Mouse (Mus musculus): Measurements from ENCODE around the gene Usp10. TPM values are rescaled to one million over a fixed set of nuclear protein-coding genes. Genes with fewer than 3 reads are reported as not detected.
A peak's percentile ranks its signal among the peaks of the same experiment; 100 is the strongest.

Usp10 gene
- total RNA-seq (2014; rRNA removed) (68.1 and 77.3 TPM in 2 replicates), polyA plus RNA-seq (2015; fragmentation: Nextera tagmentation; extraction: Ambion mirVana) (89.6 and 106 TPM in 2 replicates)

GRCm38 (mm10) chr8:119909944-119910546, at the start of gene Usp10:
Gene Usp10 (plus strand): TSS chr8:119910360.
- Histone ChIP-seq H3K27ac (ENCODE audit: low read depth, low read length) (peak within 1 kb of the TSS; percentile 95), H3K36me3 (ENCODE audit: insufficient read depth) (no peaks in the 10 kb centered on the region), H3K4me2 (ENCODE audit: low read depth) (peak within 1 kb of the TSS; percentile 81), H3K9me3 (ENCODE audit: low read length) (no peaks in the 10 kb centered on the region), H3K27me3 (ENCODE audit: insufficient read depth, low read length) (no peaks in the 10 kb centered on the region), H3K9ac (peak within 1 kb of the TSS; percentile 72), H3K4me1 (ENCODE audit: insufficient read depth) (peaks cover 26% of the 10 kb centered on the region), H3K4me3 (ENCODE audit: low read depth, low read length) (peak within 1 kb of the TSS; percentile 65)
- ATAC-seq (peak; percentile 30), DNase-seq (no peak)
- no peak for TF ChIP-seq CTCF (IDR thresholded peaks at IDR 0.05; ENCODE audit: low read depth)
- WGBS = 28% methylated on average over 13 of the region's 13 CpGs

GRCm38 (mm10) chr8:119861706-119862389, 48.3 kb upstream of the Usp10 start, which contains the start of gene Klhl36:
Gene Klhl36 (plus strand): TSS chr8:119862266.
- Histone ChIP-seq H3K9ac (peak within 1 kb of the TSS; percentile 83), H3K4me2 (ENCODE audit: low read depth) (peak within 1 kb of the TSS; percentile 87), H3K27me3 (ENCODE audit: insufficient read depth, low read length) (no peaks in the 10 kb centered on the region; the same call in 1 of the 2 replicates), H3K9me3 (ENCODE audit: low read length) (no peaks in the 10 kb centered on the region), H3K36me3 (ENCODE audit: insufficient read depth) (0 out of 2 replicates have a peak, but pooled peaks cover 3% of the 10 kb centered on the region), H3K4me3 (ENCODE audit: low read depth, low read length) (peak within 1 kb of the TSS; percentile 76), H3K27ac (ENCODE audit: low read depth, low read length) (peak within 1 kb of the TSS; percentile 64; the same call in 1 of the 2 replicates), H3K4me1 (ENCODE audit: insufficient read depth) (no peaks in the 10 kb centered on the region)
- no peak for TF ChIP-seq CTCF (IDR thresholded peaks at IDR 0.05; ENCODE audit: low read depth)
- DNase-seq (peak; percentile 92), ATAC-seq (peak; percentile 98)
- under 1% methylated on average over 34 of the region's 35 CpGs for WGBS

GRCm38 (mm10) chr8:119862390-119862734, 47.8 kb upstream of the Usp10 start:
- DNase-seq = no peak
- Histone ChIP-seq H3K9ac (peak overlapping the region; percentile 83), H3K27me3 (ENCODE audit: insufficient read depth, low read length) (no peaks in the 10 kb centered on the region), H3K27ac (ENCODE audit: low read depth, low read length) (peak overlapping the region; percentile 64; the same call in 1 of the 2 replicates), H3K9me3 (ENCODE audit: low read length) (no peaks in the 10 kb centered on the region), H3K4me1 (ENCODE audit: insufficient read depth) (no peaks in the 10 kb centered on the region), H3K36me3 (ENCODE audit: insufficient read depth) (0 out of 2 replicates have a peak, but pooled peaks cover 3% of the 10 kb centered on the region), H3K4me3 (ENCODE audit: low read depth, low read length) (peak overlapping the region; percentile 76), H3K4me2 (ENCODE audit: low read depth) (peak overlapping the region; percentile 87)
- TF ChIP-seq CTCF (IDR thresholded peaks at IDR 0.05; ENCODE audit: low read depth) = no peak
- WGBS = 1% methylated on average over 18 of the region's 19 CpGs
- no peak for ATAC-seq

- H3K4me3 ChIP-seq (ENCODE audit: low read depth, low read length) = peak overlapping the region; percentile 76
- DNase-seq = no peak
- H3K9ac ChIP-seq = peak overlapping the region; percentile 83
- no peaks in the 10 kb centered on the region for H3K9me3 ChIP-seq (ENCODE audit: low read length)
- WGBS = 11% methylated on average over 6 of the region's 6 CpGs
- ATAC-seq = peak; percentile 26
- H3K27me3 ChIP-seq (ENCODE audit: insufficient read depth, low read length) = no peaks in the 10 kb centered on the region
- 0 out of 2 replicates have a peak, but pooled peaks cover 3% of the 10 kb centered on the region for H3K36me3 ChIP-seq (ENCODE audit: insufficient read depth)
- no peak for TF ChIP-seq CTCF (IDR thresholded peaks at IDR 0.05; ENCODE audit: low read depth)
- no peaks in the 10 kb centered on the region for H3K4me1 ChIP-seq (ENCODE audit: insufficient read depth)
- H3K4me2 ChIP-seq (ENCODE audit: low read depth) = peak overlapping the region; percentile 87
- H3K27ac ChIP-seq (ENCODE audit: low read depth, low read length) = no peak overlapping the region
These were observed 47.4 kb upstream of the Usp10 start for GRCm38 (mm10) chr8:119862749-119863148.

- WGBS = 88% methylated on average over 20 of the region's 20 CpGs
These were observed 40.5 kb upstream of the Usp10 start for GRCm38 (mm10) chr8:119869616-119870015.

GRCm38 (mm10) chr8:119873181-119873580, 37.0 kb upstream of the Usp10 start:
- H3K9ac ChIP-seq = no peak overlapping the region
- no peak for TF ChIP-seq CTCF (IDR thresholded peaks at IDR 0.05; ENCODE audit: low read depth)
- no peak overlapping the region for H3K4me2 ChIP-seq (ENCODE audit: low read depth)
- DNase-seq = no peak
- ATAC-seq = no peak
- H3K27me3 ChIP-seq (ENCODE audit: insufficient read depth, low read length) = no peaks in the 10 kb centered on the region
- no peaks in the 10 kb centered on the region for H3K4me1 ChIP-seq (ENCODE audit: insufficient read depth)
- H3K9me3 ChIP-seq (ENCODE audit: low read length) = no peaks in the 10 kb centered on the region
- 98% methylated on average over 1 of the region's 1 CpGs for WGBS
- peaks cover 47% of the 10 kb centered on the region for H3K36me3 ChIP-seq (ENCODE audit: insufficient read depth)
- H3K27ac ChIP-seq (ENCODE audit: low read depth, low read length) = no peak overlapping the region
- H3K4me3 ChIP-seq (ENCODE audit: low read depth, low read length) = no peak overlapping the region

More at GRCm38 (mm10) chr8:119869616-119870015, 40.5 kb upstream of the Usp10 start:
- Histone ChIP-seq H3K27ac (ENCODE audit: low read depth, low read length) (no peak overlapping the region), H3K4me2 (ENCODE audit: low read depth) (no peak overlapping the region), H3K9me3 (ENCODE audit: low read length) (no peaks in the 10 kb centered on the region), H3K4me1 (ENCODE audit: insufficient read depth) (no peaks in the 10 kb centered on the region), H3K9ac (no peak overlapping the region), H3K36me3 (ENCODE audit: insufficient read depth) (peaks cover 36% of the 10 kb centered on the region), H3K27me3 (ENCODE audit: insufficient read depth, low read length) (no peaks in the 10 kb centered on the region), H3K4me3 (ENCODE audit: low read depth, low read length) (no peak overlapping the region)
- ATAC-seq = no peak
- TF ChIP-seq CTCF (IDR thresholded peaks at IDR 0.05; ENCODE audit: low read depth) = no peak
- DNase-seq = no peak

- no peaks in the 10 kb centered on the region for H3K4me1 ChIP-seq (ENCODE audit: insufficient read depth)
- no peak overlapping the region for H3K4me2 ChIP-seq (ENCODE audit: low read depth)
- no peak overlapping the region for H3K9ac ChIP-seq
- peaks cover 10% of the 10 kb centered on the region; the same call in 1 of the 2 replicates for H3K36me3 ChIP-seq (ENCODE audit: insufficient read depth)
- DNase-seq = no peak
- no peak overlapping the region for H3K4me3 ChIP-seq (ENCODE audit: low read depth, low read length)
- WGBS = 75% methylated on average over 6 of the region's 6 CpGs
- TF ChIP-seq CTCF (IDR thresholded peaks at IDR 0.05; ENCODE audit: low read depth) = no peak
- no peak for ATAC-seq
- H3K27ac ChIP-seq (ENCODE audit: low read depth, low read length) = no peak overlapping the region
- H3K9me3 ChIP-seq (ENCODE audit: low read length) = no peaks in the 10 kb centered on the region
- no peaks in the 10 kb centered on the region for H3K27me3 ChIP-seq (ENCODE audit: insufficient read depth, low read length)
These were observed 28.9 kb upstream of the Usp10 start for GRCm38 (mm10) chr8:119881301-119881700.

Data from forebrain, postnatal 0 days (tissue).